Mouse (Mus musculus) hindbrain, embryonic 11.5 days (tissue): ENCODE results near the gene Prrt2. TPM values are rescaled to one million over a fixed set of nuclear protein-coding genes. Genes with fewer than 3 reads are reported as not detected.

Experiments used
- ATAC-seq: fragments of 200-750 bp; cut with Nextera tagmentation; 2 replicates; pipeline ENCODE4 v1.8.0; 2017; ENCODE audit warnings: mild to moderate bottlenecking, moderate TSS enrichment, moderate library complexity; ENCODE audit not compliant: low FRiP score
- DNase-seq: peaks from one replicate; pipeline ENCODE4 v3.0.0-alpha.2; 2015; ENCODE audit warnings: low spot score
- H3K27ac ChIP-seq: fragments of 300-500 bp; sonication (generic); 2 replicates; pipeline ENCODE4 v1.5.1; 2014; ENCODE audit warnings: mild to moderate bottlenecking, low read depth, low read length
- H3K27me3 ChIP-seq: fragments of 300-500 bp; sonication (generic); 2 replicates; pipeline ENCODE4 v1.6.1; 2014; ENCODE audit warnings: mild to moderate bottlenecking, low read length, moderate library complexity, mixed read lengths; ENCODE audit not compliant: control insufficient read depth, insufficient read depth
- H3K36me3 ChIP-seq: fragments of 300-500 bp; sonication (generic); 2 replicates; pipeline ENCODE4 v1.6.1; 2014; ENCODE audit warnings: mild to moderate bottlenecking, low read length, moderate library complexity, mixed read lengths; ENCODE audit not compliant: control insufficient read depth, insufficient read depth
- H3K4me1 ChIP-seq: fragments of 300-500 bp; sonication (generic); replicated peaks from 2 replicates; pipeline ENCODE4 v1.6.1; 2014; ENCODE audit warnings: low read length, mixed read lengths; ENCODE audit not compliant: control insufficient read depth, insufficient read depth
- H3K4me2 ChIP-seq: fragments of 300-500 bp; sonication (generic); replicated peaks from 2 replicates; pipeline ENCODE4 v1.6.1; 2014; ENCODE audit warnings: mild to moderate bottlenecking, low read depth, low read length
- H3K4me3 ChIP-seq: fragments of 300-500 bp; sonication (generic); 2 replicates; pipeline ENCODE4 v1.5.1; 2014; ENCODE audit warnings: low read depth, low read length
- H3K9ac ChIP-seq: fragments of 300-500 bp; sonication (generic); 2 replicates; pipeline ENCODE4 v1.6.1; 2014; ENCODE audit warnings: low read depth, low read length
- H3K9me3 ChIP-seq: fragments of 300-500 bp; sonication (generic); 2 replicates; pipeline ENCODE4 v1.6.1; 2016; ENCODE audit warnings: low read length; ENCODE audit not compliant: control insufficient read depth
- WGBS: fragments of 180-500 bp; shearing (Covaris S2); extraction: QIAGEN DNeasy Blood & Tissue Kit; methylation state at CpG from one replicate; pipeline ENCODE4 v1.1.7; 2014; 5-methylcytosine and 5-hydroxymethylcytosine counted together
- polyA plus RNA-seq: library from polyadenylated mRNA; unstranded; fragments of >200 nt; fragmentation: Nextera tagmentation; extraction: Ambion mirVana; gene quantifications from 2 replicates; pipeline ENCODE4 v1.2.1, GENCODE M21; 2014

Prrt2 gene
- polyA plus RNA-seq, result 7.2 and 7.7 TPM in 2 replicates

- Histone ChIP-seq H3K36me3 (peaks cover 4% of the 10 kb centered on the region; the same call in 1 of the 2 replicates), H3K9ac (peak within 1 kb of the TSS; percentile 74), H3K27ac (peak within 1 kb of the TSS; percentile 75), H3K4me2 (peak within 1 kb of the TSS; percentile 84), H3K4me1 (peaks cover 25% of the 10 kb centered on the region), H3K9me3 (no peaks in the 10 kb centered on the region), H3K27me3 (no peaks in the 10 kb centered on the region), H3K4me3 (peak within 1 kb of the TSS; percentile 38)
- peak; percentile 61 for DNase-seq
- whole genome bisulfite sequencing, result 2% methylated on average over 31 of the region's 37 CpGs
- no peak for ATAC-seq
Measured at GRCm38 (mm10) chr7:127020901-127021562, at the start of gene Prrt2, which contains the start of gene Gm42742. TSS of gene Prrt2 (minus strand) at chr7:127021211. TSS of gene Gm42742 (minus strand) at chr7:127021097.

- DNase-seq (no peak), ATAC-seq (no peak)
- Histone ChIP-seq H3K4me1 (no peaks in the 10 kb centered on the region), H3K9me3 (no peaks in the 10 kb centered on the region), H3K36me3 (no peaks in the 10 kb centered on the region), H3K4me3 (no peak overlapping the region), H3K27me3 (no peaks in the 10 kb centered on the region), H3K4me2 (no peak overlapping the region), H3K27ac (no peak overlapping the region), H3K9ac (no peak overlapping the region)
- WGBS, result 83% methylated on average over 4 of the region's 4 CpGs
Measured at GRCm38 (mm10) chr7:127066317-127066716, 45.3 kb upstream of the Prrt2 start.

- DNase-seq (no peak), ATAC-seq (no peak)
- Histone ChIP-seq H3K36me3 (no peaks in the 10 kb centered on the region), H3K27me3 (no peaks in the 10 kb centered on the region), H3K4me3 (no peak overlapping the region), H3K9me3 (no peaks in the 10 kb centered on the region), H3K4me1 (no peaks in the 10 kb centered on the region), H3K4me2 (no peak overlapping the region), H3K27ac (no peak overlapping the region), H3K9ac (no peak overlapping the region)
- WGBS, result 89% methylated on average over 6 of the region's 6 CpGs
Measured at GRCm38 (mm10) chr7:127065538-127065937, 44.5 kb upstream of the Prrt2 start.

GRCm38 (mm10) chr7:127055026-127055585 is 34.1 kb upstream of the Prrt2 start:
- no peaks in the 10 kb centered on the region for H3K36me3 ChIP-seq
- H3K27ac ChIP-seq, result no peak overlapping the region
- H3K4me3 ChIP-seq, result no peak overlapping the region
- no peak for ATAC-seq
- DNase-seq, result no peak
- no peaks in the 10 kb centered on the region for H3K4me1 ChIP-seq
- no peak overlapping the region for H3K9ac ChIP-seq
- no peak overlapping the region for H3K4me2 ChIP-seq
- WGBS, result 64% methylated on average over 5 of the region's 5 CpGs
- no peaks in the 10 kb centered on the region for H3K9me3 ChIP-seq
- H3K27me3 ChIP-seq, result no peaks in the 10 kb centered on the region

- under 1% methylated on average over 53 of the region's 53 CpGs for WGBS
- no peaks in the 10 kb centered on the region for H3K36me3 ChIP-seq
- peaks cover 7% of the 10 kb centered on the region; the same call in 1 of the 2 replicates for H3K4me1 ChIP-seq
- peak within 1 kb of the TSS; percentile 74 for H3K4me2 ChIP-seq
- ATAC-seq (peak; percentile 71; the same call in 1 of the 2 replicates), DNase-seq (peak; percentile 94)
- H3K9ac ChIP-seq, result peak within 1 kb of the TSS; percentile 90
- peak within 1 kb of the TSS; percentile 54 for H3K27ac ChIP-seq
- H3K9me3 ChIP-seq, result no peaks in the 10 kb centered on the region
- peak within 1 kb of the TSS; percentile 92 for H3K4me3 ChIP-seq
- no peaks in the 10 kb centered on the region for H3K27me3 ChIP-seq
Measured at GRCm38 (mm10) chr7:127041851-127042672, 21.1 kb upstream of the Prrt2 start, which contains the start of gene Kif22. TSS of gene Kif22 (minus strand) at chr7:127042471.

GRCm38 (mm10) chr7:127031244-127031643 is 10.2 kb upstream of the Prrt2 start:
- DNase-seq (no peak), ATAC-seq (no peak)
- H3K27ac ChIP-seq, result no peak overlapping the region
- 95% methylated on average over 1 of the region's 1 CpGs for WGBS
- peaks cover 6% of the 10 kb centered on the region for H3K4me1 ChIP-seq
- H3K9me3 ChIP-seq, result no peaks in the 10 kb centered on the region
- H3K4me3 ChIP-seq, result no peak overlapping the region
- H3K36me3 ChIP-seq, result peaks cover 12% of the 10 kb centered on the region; the same call in 1 of the 2 replicates
- no peaks in the 10 kb centered on the region for H3K27me3 ChIP-seq
- H3K4me2 ChIP-seq, result no peak overlapping the region
- H3K9ac ChIP-seq, result no peak overlapping the region

GRCm38 (mm10) chr7:127030172-127030571 is 9.2 kb upstream of the Prrt2 start:
- H3K36me3 ChIP-seq, result peaks cover 12% of the 10 kb centered on the region; the same call in 1 of the 2 replicates
- H3K4me1 ChIP-seq, result peaks cover 6% of the 10 kb centered on the region
- ATAC-seq (no peak), DNase-seq (no peak)
- no peaks in the 10 kb centered on the region for H3K27me3 ChIP-seq
- no peak overlapping the region for H3K27ac ChIP-seq
- H3K9me3 ChIP-seq, result no peaks in the 10 kb centered on the region
- 100% methylated on average over 1 of the region's 1 CpGs for WGBS
- no peak overlapping the region for H3K9ac ChIP-seq
- H3K4me3 ChIP-seq, result no peak overlapping the region
- no peak overlapping the region for H3K4me2 ChIP-seq

GRCm38 (mm10) chr7:127027885-127028284 is 6.9 kb upstream of the Prrt2 start:
- DNase-seq (no peak), ATAC-seq (no peak; the same call in 1 of the 2 replicates)
- H3K9me3 ChIP-seq, result no peaks in the 10 kb centered on the region
- peaks cover 6% of the 10 kb centered on the region; the same call in 1 of the 2 replicates for H3K36me3 ChIP-seq
- peak overlapping the region; percentile 47 for H3K4me2 ChIP-seq
- peak overlapping the region; percentile 32 for H3K4me3 ChIP-seq
- 71% methylated on average over 8 of the region's 8 CpGs for WGBS
- peak overlapping the region; percentile 99 for H3K27ac ChIP-seq
- peaks cover 17% of the 10 kb centered on the region for H3K4me1 ChIP-seq
- H3K27me3 ChIP-seq, result no peaks in the 10 kb centered on the region
- peak overlapping the region; percentile 54 for H3K9ac ChIP-seq
